Mouse (Mus musculus) liver, embryonic 14.5 days (tissue): ENCODE measurements around the gene Faap20.

ENCODE experiments used
- CTCF ChIP-seq: IDR thresholded peaks from 2 replicates; pipeline ENCODE4 v1.5.1; 2016; ENCODE audit warnings: antibody characterized with exemption, low read depth, control low read depth
- EP300 ChIP-seq: IDR thresholded peaks from 2 replicates; pipeline ENCODE4 v1.6.1; 2016; ENCODE audit warnings: antibody characterized with exemption, low read depth

DNA sequence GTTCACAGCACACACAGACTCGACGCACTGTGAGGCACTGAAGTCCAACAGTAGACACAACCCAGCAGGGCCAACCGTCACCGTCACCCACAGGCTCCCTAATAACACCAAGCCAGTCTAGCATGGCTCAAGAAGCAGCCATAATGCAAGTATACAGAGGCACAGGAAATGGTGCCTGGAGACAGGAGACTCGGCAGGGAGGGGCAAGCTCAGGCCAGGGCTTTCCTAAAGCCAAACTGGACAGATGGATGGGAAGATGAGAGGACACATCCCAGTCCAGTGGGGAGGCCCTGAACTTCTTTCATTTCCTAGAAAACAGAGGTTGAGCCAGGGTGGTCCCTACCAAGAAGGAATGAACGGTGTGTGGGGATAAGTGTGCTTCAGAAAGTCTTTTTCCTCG, 41.0 kb upstream of the Faap20 start:
- TF ChIP-seq CTCF = no peak
- TF ChIP-seq EP300 = no peak
